Mouse (Mus musculus) 3T3-L1 (cell line): ENCODE data around the gene Sostdc1.

Experiments used
- DNase-seq: peaks from one replicate; pipeline ENCODE4 v3.0.0-alpha.2; 2015; ENCODE audit warnings: low read depth, low spot score

Sostdc1 gene

DNA sequence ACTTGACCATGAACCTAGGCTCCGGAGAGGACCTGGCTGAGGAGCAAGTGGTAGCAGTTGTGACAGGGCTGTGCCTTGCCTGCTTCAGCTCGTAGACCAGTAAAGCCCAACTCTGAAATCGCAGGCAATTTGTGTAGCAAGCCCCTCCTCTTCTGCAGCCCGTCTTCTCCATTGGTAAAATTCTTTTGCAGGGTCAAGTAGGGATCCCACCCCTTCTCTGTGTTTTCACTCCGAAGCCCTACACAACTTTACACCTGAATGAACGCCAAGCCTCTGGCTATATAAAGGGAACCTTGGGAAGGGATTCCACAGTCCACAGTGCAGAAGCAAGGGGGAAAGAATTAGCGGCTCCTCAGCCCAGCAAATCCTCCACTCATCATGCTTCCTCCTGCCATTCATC lies at the start of gene Sostdc1:
Sostdc1 (plus strand) TSS at position 224 of the 400 bp plus-strand sequence.
- no peak for DNase-seq

DNA sequence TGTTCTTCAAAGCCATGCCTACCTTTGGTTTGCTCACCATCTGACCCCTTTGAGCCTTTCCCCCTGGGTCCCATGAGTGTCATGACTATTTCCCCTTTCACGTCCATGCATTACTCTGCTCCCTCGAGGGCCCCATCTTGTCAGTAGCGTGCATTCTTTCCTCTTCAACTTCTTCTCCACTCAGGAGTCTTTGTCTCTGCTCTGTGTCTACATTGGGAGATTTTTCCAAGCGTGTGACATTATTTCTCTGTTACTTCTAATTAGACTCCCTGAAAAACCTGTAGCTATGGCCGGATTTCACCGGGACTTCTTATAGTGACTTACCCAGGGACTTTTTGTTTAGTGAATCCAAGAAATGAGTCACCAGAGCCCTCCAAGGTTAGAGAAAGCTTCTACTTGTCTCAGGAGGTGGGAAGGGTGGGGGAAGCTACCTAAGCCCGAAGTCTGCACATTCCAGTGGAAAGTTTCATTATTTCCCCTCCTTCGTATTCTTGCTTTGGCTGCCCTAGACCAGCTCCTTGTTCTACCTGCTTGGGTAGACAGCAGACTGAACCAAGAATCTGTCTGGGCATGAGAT lies 46.2 kb upstream of the Sostdc1 start:
- no peak for DNase-seq

DNA sequence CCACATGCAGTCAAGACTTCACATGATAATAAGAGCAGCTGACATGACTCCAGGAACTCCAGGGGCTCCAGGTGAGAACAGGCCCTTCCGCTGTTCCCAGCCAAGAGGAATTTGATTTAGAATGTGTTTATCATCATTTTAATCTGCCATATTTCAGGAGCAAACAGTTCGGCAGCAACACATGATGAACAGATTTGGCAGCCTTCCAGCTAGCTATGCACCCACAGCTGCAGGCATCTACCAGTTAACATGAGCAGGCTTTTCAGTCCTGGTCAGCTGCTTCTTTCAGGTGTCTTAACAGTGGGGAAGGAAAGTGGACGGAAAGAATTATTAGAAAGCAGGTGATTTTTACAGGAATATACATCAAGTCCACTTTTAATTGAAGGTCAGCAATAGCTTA lies 39.1 kb upstream of the Sostdc1 start:
- no peak for DNase-seq

DNA sequence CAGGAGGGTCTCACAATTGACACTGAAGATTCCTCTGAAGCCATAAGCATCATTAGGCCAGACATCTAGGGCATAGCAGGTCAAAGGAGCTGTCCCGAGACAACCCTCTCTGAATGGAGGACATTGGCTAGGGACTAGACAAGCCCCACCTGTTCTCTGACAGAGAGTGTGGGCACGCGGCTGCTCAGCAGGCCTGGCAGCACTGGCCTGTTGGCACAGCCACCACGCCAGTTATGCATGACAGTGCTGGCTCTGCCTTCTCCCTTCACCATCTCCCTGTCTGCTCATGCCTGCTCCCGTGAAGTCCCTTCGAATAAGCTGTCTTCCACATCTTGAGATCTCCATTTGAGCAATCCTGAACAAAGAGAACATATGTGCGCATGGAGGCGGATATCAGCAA lies 24.3 kb upstream of the Sostdc1 start:
- no peak for DNase-seq

DNA sequence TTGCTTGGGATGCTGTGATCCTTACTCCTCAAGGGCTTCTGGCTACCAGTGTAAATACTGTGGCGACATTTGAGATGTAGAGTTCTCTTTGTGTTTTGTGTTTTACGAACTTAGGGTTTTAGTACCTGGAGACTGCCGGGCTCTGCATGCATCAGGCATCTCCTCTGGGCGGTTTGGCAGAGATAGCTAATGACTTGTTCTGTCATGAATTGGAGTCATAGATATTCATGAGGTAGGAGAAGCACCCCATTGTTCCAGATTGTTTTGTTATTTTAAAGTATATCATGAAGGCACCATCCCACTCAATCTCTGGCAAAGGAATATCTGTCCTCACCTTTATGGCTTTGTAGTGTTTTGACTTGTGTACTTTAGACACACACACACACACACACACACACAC lies 23.5 kb upstream of the Sostdc1 start:
- DNase-seq, result no peak

DNA sequence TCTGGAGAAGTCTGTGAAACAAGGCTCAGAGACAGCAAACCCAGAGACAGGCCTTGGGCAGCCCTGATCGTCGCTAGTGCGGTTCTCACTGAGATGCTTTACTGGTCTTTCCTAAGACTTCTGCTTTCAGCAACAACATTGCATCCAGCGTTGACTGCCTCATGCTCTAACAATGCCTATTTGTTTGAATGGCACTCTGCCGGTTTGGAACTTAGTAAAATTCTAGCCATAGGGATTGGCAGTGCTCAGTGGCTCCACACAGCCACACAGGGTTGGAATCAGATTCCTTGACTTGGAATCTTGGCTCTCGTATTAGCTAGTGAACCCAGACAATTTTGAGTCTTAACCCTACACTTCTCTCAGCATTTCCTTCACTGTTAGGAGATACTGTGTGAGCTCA lies 22.6 kb upstream of the Sostdc1 start:
- no peak for DNase-seq

DNA sequence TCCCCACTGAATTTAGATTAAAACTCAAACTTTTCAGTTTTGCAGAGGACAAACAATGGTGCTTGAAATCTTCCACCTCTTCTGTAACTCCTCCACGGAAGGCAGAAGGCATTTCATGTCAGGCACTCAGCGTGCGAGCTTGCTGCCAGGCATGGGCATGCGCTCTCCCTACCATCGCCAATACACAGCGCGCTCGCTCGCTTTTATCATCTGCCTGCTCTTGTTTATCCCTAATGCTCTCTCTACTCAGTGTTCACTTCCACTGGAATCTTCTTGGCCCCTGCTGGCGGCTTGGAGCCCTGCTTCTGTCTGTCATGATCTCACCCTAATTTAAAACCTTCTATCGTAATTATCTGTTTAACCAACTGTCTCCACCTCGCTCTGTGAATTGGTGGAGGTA lies 11.6 kb upstream of the Sostdc1 start:
- DNase-seq, result no peak

DNA sequence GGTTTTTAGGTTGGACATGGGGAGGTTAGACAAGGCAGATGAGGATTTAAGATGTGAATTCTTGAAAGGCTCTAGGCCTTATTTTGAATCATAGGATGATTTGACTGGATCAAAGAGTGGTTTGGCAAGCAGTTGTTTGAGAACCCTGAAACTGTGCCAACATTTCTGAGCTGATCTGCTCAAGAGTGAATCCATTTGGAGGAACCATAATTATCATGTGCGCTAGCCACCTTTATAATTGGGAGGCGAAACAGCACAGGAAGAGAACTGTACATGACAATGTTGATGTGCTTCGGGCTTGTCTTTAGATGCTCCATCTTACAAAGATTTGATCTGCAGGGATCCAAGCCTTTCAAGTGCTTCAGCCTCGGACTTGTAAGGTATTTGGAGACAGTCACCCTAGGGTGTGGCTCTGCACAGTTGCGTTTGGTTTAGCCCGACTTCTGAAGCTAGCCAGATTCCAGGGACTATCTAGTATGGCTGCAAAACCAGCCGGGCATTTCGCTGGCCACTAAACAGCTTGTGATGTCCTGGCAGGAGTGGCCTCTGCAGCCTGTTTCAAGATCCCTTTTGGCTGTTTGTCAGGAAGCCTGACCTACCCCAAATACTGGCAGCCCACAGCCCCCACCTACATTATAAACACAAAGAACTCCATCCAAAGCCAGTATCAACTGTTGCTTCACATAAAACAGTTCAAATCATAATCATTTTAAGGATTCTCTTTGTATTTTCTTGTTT lies 10.9 kb upstream of the Sostdc1 start:
- no peak for DNase-seq

DNA sequence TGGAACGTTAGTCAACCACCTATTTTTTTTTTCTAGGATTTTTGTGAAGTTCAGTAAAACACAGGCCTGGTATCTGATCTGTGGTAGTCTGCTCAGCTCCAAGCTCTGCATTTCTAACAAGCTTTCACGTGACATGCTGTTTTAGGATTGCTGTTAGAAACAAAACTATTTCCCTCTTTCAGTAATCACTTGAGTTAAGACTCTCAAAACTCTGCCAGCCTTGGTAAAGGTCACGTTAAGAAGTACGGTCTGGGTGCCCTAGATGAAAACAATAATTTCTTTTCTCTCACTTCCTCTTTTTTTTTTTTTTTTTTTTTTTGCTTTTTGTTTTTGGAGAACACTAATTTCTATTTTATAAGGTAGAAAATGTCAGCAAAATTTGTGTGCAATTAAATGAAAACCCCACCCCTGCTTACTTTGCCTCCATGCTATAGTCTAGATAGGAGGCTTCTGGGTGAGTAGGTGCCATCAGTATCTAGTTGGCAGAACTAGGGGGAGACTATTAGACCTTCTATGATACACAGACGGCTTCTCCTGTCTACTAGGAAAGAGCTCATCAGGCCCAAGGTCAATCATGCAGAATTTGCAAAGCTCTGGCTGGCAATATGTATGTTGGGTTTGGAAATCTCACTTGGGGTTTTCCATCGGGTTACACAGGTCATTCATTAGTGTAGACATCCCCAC lies 5.1 kb upstream of the Sostdc1 start:
- DNase-seq, result no peak

DNA sequence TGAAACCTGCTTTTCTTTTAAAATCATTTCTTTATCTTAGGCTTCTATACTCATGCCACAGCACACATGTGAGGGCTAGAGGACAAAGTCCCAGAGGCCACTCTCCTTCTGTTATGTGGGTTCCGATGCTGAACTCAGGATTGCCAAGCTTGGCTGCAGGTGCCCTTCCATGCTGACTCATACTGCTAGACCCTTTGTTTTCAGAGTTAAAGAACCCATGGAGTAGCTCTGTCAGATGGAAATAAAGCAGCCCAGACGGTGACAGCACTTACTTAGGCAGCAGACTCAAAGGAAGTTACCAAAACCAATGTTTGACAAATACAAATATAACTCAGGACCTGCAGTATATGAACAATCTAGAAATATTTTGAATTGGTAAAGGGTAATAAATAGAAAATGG lies 924 bp upstream of the Sostdc1 start:
- DNase-seq, result no peak

DNA sequence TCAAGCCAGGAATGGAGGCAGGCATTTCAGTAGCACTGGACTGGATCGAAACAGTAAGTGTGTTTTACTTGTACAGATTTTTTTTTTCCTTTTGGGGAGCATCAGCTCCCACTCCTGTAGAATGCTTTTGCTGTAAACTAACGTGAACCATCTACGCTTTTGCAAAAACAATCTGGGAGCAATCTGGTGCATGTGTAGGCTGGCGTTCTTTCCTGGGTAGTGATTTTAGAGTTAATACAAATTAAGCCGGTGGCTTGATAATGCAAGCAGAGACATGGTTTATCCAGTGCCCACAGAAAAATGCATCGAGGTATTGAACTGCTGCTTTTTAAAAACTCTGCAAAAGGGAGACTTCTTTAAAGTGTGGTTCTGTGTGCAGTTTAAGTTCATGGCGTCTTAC lies 507 bp downstream of the Sostdc1 start:
- DNase-seq, result no peak

DNA sequence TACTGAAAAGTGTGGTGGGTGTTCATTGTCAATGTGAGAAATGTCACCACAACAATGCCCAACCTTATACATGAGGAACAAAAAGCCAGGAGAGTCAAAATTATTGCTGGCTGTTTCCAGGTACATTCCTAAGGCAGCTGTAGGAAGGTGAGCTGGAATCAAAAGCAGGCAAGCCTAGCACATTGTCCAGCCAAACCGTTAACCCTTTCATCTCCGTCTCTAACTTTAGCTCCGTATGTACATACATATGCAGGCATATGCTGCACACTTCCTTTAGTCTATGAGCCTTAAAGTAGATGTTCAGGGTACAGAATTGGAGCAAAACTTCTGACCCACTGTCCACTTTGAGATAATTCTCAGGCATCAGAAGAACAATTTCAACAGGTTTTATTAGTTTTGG lies 1.6 kb downstream of the Sostdc1 start:
- DNase-seq, result no peak

DNA sequence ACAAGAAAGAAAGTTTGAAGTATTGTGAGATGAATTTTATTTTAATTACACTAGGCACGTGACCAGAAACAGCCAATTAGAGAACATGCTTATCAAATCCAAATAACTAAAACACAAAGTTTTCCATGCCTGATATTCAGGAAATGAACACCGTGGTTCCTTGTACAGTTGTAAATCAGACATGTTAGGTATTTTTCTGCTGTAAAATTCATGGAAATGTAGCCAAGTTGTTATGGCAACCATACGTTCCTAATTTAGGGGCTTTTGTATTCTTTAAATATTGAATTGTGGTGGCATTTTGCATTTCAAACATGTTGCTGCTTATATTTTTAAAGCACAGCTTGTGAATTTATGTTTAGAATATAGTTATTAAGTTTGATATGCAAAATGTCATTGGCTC lies 2.1 kb downstream of the Sostdc1 start:
- DNase-seq, result no peak

DNA sequence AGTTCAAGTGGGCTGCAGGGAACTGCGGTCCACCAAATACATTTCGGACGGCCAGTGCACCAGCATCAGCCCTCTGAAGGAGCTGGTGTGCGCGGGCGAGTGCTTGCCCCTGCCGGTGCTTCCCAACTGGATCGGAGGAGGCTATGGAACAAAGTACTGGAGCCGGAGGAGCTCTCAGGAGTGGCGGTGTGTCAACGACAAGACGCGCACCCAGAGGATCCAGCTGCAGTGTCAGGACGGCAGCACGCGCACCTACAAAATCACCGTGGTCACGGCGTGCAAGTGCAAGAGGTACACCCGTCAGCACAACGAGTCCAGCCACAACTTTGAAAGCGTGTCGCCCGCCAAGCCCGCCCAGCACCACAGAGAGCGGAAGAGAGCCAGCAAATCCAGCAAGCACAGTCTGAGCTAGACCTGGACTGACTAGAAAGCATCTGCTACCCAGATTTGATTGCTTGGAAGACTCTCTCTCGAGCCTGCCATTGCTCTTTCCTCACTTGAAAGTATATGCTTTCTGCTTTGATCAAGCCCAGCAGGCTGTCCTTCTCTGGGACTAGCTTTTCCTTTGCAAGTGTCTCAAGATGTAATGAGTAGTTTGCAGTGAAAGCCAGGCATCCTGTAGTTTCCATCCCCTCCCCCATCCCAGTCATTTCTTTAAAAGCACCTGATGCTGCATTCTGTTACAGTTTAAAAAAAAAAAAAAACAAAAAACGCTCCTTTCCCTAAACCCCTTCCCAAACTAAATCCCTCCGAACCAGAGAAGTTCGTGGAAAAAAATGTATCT lies 3.3 kb downstream of the Sostdc1 start:
- DNase-seq, result no peak

DNA sequence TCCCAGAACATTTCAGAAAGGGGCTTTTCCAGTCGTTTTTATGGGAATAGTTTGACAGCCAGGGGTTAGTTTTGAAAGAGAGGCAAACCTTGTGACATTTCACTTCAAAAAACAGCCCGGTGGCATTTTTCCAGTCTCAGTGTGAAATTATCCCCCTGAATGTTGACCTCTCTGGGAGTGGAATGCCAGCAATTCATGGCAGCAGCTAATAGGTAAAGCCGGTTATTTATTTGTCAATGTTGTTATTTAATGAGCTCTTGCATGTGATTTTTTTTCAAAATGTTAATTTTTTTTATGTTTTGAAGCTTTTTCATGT lies 3.8 kb downstream of the Sostdc1 start:
- no peak for DNase-seq

DNA sequence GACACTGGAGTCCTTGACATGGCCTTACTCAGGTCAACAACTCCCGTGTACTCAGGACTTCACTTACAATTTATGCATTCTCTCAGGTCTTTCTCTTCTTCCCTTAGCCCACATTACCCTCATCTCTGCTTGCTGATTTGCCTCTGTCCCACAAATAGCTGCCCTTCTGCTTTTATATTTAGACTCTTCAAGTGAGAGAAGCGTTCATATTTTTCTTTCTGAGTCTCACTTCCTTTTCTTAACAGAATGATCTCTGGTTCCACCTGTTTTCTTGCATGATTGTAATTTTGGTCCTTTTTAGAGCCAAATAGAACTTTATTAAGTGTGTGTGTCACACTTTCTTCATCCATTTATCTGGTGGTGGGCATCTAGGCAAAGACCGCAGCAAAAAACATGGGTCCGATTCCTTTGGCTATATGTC lies 12.2 kb downstream of the Sostdc1 start:
- no peak for DNase-seq

DNA sequence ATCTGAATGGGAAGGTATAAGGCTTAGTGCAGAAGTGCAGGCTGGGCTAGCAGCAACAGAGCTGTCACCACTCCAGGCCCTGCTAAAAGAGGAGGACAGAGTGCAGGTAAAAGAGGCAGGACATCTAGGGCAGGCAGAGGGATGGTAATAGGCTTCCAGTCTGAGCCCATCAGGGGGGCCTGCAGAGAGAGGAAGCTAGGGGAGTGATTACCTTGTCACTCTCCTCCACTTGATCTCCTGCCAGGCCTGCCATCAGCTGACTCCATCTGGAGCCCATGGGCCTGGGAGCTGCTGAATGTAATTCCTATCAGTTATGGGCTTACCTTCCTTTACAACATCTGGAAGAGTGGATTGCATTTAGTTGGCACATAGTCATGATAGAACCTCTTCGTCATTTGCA lies 18.7 kb downstream of the Sostdc1 start:
- DNase-seq, result no peak

DNA sequence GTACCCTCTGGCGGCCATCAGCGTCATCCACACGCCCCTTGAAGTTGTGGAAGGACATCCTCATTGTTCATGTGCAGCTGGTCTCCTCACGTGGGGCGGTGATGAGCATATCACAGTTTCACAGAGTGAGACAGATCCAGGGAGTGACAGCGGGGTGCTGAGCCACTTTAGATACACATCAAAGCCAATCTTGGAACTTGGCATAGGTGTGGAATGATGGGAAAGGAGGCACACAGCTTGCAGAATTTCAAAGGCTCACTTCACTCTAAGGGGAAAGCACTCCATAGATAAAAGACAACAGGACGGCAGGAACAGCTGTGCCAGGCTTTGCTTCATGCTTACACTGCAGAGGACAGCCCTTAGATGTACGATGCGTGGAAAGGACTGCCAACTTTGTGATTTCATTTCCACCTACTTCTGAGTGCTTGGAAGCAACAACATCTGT lies 19.9 kb downstream of the Sostdc1 start:
- DNase-seq, result no peak

DNA sequence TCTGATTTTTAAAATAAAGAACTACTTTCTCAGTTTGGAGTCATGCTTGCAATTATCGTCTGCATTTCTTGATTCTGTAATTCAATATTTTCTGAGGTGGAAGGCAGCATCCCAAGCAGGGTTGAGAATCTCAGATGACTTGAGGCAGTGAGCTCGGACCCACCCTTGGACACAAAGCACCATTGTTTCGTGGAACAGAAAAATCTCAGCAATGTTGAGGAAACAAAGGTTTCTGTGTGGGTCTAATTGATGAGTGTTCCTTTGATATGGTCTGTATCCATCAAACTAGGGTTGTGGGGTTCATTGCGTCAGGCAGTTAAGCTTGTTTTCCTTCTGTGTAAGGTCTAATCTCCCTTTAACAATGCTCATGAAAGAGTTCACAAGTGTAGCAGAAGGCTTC lies 30.2 kb downstream of the Sostdc1 start:
- no peak for DNase-seq

DNA sequence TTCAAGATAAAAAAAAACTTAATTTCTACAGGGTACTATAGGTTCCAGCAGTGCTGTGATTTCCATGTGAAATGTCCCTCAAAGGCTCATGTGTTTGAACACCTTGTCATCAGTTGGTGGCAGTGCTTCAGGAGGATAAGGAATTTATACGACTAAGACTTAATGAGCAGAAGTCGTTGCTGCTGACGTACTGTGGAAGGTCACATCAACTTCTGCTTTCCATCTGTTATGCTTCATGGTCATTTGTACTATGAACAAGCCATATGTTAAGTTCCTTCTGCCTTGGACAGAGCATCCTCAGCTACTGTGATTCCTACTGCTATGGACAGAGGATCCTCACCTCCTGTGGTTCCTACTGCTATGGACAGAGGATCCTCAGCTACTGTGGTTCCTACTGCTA lies 46.1 kb downstream of the Sostdc1 start:
- no peak for DNase-seq

DNA sequence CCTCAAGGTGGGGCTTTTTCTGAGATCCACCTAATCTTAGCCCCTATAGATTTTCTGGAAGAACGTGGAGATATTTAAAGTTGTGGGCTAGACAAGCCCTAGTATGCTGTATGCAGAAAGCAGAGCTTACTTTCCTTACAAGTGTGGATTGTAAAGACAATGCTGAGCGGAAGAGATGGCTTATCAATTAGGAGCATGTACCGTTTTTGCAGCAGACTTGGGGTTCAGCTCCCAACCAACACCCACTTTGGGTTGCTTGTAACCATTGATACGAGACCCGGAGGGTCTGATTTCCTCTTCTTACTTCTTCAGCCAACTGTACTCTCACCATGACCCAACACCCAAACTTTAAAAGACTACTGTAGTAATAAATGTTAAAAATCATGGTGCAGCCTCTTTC lies 46.8 kb downstream of the Sostdc1 start:
- no peak for DNase-seq

DNA sequence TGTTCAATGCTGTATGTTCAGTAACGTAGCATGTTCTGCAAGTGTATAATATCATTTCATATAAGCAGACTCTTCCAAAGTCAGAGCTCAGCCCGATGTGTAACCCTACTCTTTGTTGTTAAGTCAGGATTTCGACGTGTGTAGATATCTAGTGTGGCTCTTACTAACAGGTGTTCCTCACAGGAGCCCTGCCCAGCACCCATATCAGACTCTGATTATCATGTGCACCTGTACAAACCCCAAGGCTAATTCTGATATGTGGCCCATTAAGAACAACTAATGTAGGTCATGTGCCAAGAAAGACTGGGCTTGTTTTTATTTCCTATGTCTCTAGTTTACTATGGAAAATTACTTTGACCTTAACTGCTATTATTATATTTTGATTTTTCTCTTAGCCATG lies 50.1 kb downstream of the Sostdc1 start:
- no peak for DNase-seq
